Mouse (Mus musculus) layer of hippocampus, adult 2 months (tissue): ENCODE results near the gene Akap13. TPM values are rescaled to one million over a fixed set of nuclear protein-coding genes. Genes with fewer than 3 reads are reported as not detected.
A peak's percentile ranks its signal among the peaks of the same experiment; 100 is the strongest.
"Not testable (repeated sequence)": the region's sequence is repeated elsewhere in the genome, so short reads cannot be mapped to it uniquely, and the experiment has no call there.

Experiments
- DNase-seq, 2 experiments: peaks; one replicate each; pipeline ENCODE4 v3.0.0; 2022; ENCODE audit warnings: low spot score in 2 of 2
- H3K27ac ChIP-seq: fragments of 200-600 bp; 2 replicates; pipeline ENCODE4 v1.8.1; 2022
- H3K4me3 ChIP-seq: fragments of 200-600 bp; 2 replicates; pipeline ENCODE4 v1.8.1; 2022; ENCODE audit warnings: mild to moderate bottlenecking
- CTCF ChIP-seq: fragments of 200-600 bp; conservative IDR thresholded peaks from 2 replicates; pipeline ENCODE4 v1.8.1; 2022; ENCODE audit warnings: antibody characterized with exemption, mild to moderate bottlenecking, moderate library complexity
- total RNA-seq, 2 experiments: library from RNA; stranded (reverse); gene quantifications; 2 replicates each; pipeline ENCODE4 v1.2.3; 2021

Akap13 gene
- total RNA-seq, 2 experiments from 2014 or later, result 66.5 to 73.6 TPM

DNA sequence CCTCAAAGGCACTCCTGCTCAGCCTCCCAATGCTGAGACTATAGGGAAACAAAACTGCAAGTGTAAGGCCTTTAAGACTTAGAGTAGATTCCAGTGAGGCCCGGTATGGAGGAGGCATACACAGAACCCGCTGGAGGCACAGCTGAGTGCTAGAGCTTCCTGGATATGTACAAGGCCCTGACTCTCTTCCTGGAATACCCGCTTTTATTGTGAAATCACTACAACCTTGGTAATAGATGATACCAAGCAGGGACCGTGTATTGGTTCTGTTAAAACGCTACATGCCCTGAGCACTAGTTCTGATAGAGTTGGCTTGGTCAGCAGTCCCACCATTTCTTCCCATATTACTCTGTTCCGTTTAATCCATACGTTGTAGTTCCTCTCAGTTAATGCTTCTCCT lies 274.3 kb downstream of the Akap13 start:
- Histone ChIP-seq H3K4me3 (no peak overlapping the region), H3K27ac (no peak overlapping the region)
- no peak for DNase-seq
- no peak for TF ChIP-seq CTCF

- TF ChIP-seq CTCF, result no peak
- H3K4me3 ChIP-seq, result no peak overlapping the region
- DNase-seq, result no peak
- H3K27ac ChIP-seq, result no peak overlapping the region
Measured at GRCm38 (mm10) chr7:75730216-75730615, 274.9 kb downstream of the Akap13 start.

DNA sequence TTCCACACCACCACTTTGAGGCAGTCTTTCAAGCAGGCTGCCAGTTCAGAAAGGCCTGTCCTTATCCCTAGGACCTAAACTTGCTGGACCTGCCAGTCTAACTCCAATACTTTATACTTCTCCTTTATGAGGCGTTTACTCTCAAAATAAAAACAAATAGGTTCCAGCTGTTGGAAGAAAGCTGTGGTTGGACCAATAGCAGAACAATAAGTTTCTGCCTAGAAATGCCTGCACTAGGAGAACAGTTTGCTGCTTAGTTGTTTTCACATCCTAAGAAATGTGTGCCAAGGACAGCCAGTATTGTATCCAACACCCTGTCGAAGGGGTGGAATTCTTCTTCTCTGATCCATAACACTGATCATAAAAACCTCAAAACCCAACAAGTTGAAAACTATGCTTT lies 276.6 kb downstream of the Akap13 start:
- Histone ChIP-seq H3K4me3 (no peak overlapping the region), H3K27ac (no peak overlapping the region)
- no peak for TF ChIP-seq CTCF
- DNase-seq, result no peak

DNA sequence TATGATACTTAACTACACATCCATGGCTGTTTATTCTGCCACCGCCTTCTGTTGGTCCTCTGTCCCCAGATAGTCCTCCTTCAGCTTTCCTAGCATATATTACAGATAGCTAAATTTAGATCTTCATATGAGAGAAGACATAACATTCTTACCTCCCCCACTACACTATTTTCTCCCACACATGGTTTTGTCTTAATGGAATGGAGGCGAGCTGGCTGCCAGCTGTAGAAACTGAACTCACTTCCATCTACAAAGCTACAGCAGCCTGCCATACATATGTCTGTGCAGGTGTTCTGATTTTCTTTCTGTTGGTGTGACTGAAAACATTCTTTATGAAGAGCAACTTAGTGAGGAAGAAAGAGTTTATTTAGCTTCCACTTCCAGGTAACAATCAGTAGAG lies 277.8 kb downstream of the Akap13 start:
- DNase-seq, result peak in 1 of 2 experiments; percentile 19
- TF ChIP-seq CTCF, result no peak
- H3K4me3 ChIP-seq, result no peak overlapping the region
- H3K27ac ChIP-seq, result no peak overlapping the region

- no peak overlapping the region for H3K4me3 ChIP-seq
- DNase-seq, result peak; percentile 61 to 64
- TF ChIP-seq CTCF, result peak; percentile 89
- H3K27ac ChIP-seq, result no peak overlapping the region
Measured at GRCm38 (mm10) chr7:75739075-75739725, 283.9 kb downstream of the Akap13 start.

DNA sequence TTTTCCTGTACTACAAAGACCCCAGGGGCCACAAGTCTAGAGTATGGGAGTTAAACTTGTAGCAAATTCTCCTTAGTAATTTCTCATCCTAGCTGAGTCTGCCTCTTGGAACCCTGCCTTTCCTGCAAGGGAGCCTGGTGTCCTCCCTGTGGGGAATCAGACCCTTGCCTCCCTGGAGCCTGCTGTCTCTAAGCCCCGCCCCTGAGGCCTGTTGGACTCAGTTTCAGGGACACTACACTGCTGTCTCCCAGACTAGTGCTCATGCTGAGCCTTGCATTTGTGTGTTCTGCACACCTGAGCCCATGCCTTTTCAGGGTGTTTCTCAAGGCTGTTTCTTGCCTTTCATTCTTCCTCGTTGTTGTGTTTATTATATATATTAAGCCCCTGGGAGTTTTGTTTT lies 289.2 kb downstream of the Akap13 start:
- no peak for DNase-seq
- TF ChIP-seq CTCF, result no peak
- H3K4me3 ChIP-seq, result no peak overlapping the region
- no peak overlapping the region for H3K27ac ChIP-seq

GRCm38 (mm10) chr7:75744978-75745638 lies 289.8 kb downstream of the Akap13 start:
- Histone ChIP-seq H3K4me3 (no peak overlapping the region), H3K27ac (no peak overlapping the region)
- DNase-seq, result no peak
- TF ChIP-seq CTCF, result no peak

- peak; percentile 76 for TF ChIP-seq CTCF
- H3K27ac ChIP-seq, H3K4me3 ChIP-seq, DNase-seq: not testable (repeated sequence)
Measured at GRCm38 (mm10) chr7:75745969-75746368, 290.6 kb downstream of the Akap13 start.

- no peak for DNase-seq
- Histone ChIP-seq H3K4me3 (no peak overlapping the region), H3K27ac (no peak overlapping the region)
- TF ChIP-seq CTCF, result no peak
Measured at GRCm38 (mm10) chr7:75750581-75750980, 295.2 kb downstream of the Akap13 start.

- H3K4me3 ChIP-seq, result no peak overlapping the region
- no peak for TF ChIP-seq CTCF
- no peak for DNase-seq
- no peak overlapping the region for H3K27ac ChIP-seq
Measured at GRCm38 (mm10) chr7:75751161-75751803, 295.9 kb downstream of the Akap13 start.

- TF ChIP-seq CTCF, result peak; percentile 43
- H3K27ac ChIP-seq, result no peak overlapping the region
- H3K4me3 ChIP-seq, result no peak overlapping the region
- DNase-seq, result no peak
Measured at GRCm38 (mm10) chr7:75752442-75753191, 297.3 kb downstream of the Akap13 start.

GRCm38 (mm10) chr7:75753192-75753783 lies 298.0 kb downstream of the Akap13 start:
- Histone ChIP-seq H3K27ac (no peak overlapping the region), H3K4me3 (no peak overlapping the region)
- no peak for TF ChIP-seq CTCF
- DNase-seq, result no peak
